Comparison of ENCODE assay signal across 8 mouse cellular contexts in genomic region chr8:90854671-90855161, GRCm38 (mm10). TPM values are rescaled to one million over a fixed set of nuclear protein-coding genes. Genes with fewer than 3 reads are reported as not detected.
A peak's percentile ranks its signal among the peaks of the same experiment; 100 is the strongest.
DNase-seq lines count a peak whose midpoint lies in the region; ATAC-seq lines count a peak whose summit lies in the region.

No protein-coding gene starts in this region.

- H3K9me3 ChIP-seq in embryonic facial prominence, embryonic 15.5 days (replicated peaks): no peaks in the 10 kb centered on the region
- no peaks in the 10 kb centered on the region for H3K9me3 ChIP-seq in hindbrain, embryonic 12.5 days (replicated peaks)
- no peaks in the 10 kb centered on the region for H3K9me3 ChIP-seq in lung, embryonic 16.5 days (ENCODE audit: control insufficient read depth, low read length)
- H3K9me3 ChIP-seq in stomach, embryonic 15.5 days: no peaks in the 10 kb centered on the region

- peak; percentile 83 for ATAC-seq in embryonic facial prominence, embryonic 15.5 days (ENCODE audit: insufficient number of reproducible peaks, low FRiP score, low TSS enrichment, low read depth)
- ATAC-seq in hindbrain, embryonic 12.5 days (ENCODE audit: low FRiP score): peak; percentile 85
- ATAC-seq in lung, embryonic 16.5 days (ENCODE audit: low read depth): peak; percentile 91
- ATAC-seq in stomach, embryonic 15.5 days (ENCODE audit: insufficient read depth, low FRiP score, low read depth): peak; percentile 64

- H3K36me3 ChIP-seq in embryonic facial prominence, embryonic 15.5 days: no peaks in the 10 kb centered on the region
- no peaks in the 10 kb centered on the region for H3K36me3 ChIP-seq in hindbrain, embryonic 12.5 days
- H3K36me3 ChIP-seq in lung, embryonic 16.5 days (ENCODE audit: control insufficient read depth, insufficient read depth, low read length): no peaks in the 10 kb centered on the region
- H3K36me3 ChIP-seq in stomach, embryonic 15.5 days: no peaks in the 10 kb centered on the region

- peak overlapping the region; percentile 86 for H3K27ac ChIP-seq in embryonic facial prominence, embryonic 15.5 days (replicated peaks)
- peak overlapping the region; percentile 73 for H3K27ac ChIP-seq in hindbrain, embryonic 12.5 days
- peak overlapping the region; percentile 2; the same call in 1 of the 2 replicates for H3K27ac ChIP-seq in lung, embryonic 16.5 days (ENCODE audit: low read length)
- peak overlapping the region; percentile 65 for H3K27ac ChIP-seq in stomach, embryonic 15.5 days

- H3K4me2 ChIP-seq in embryonic facial prominence, embryonic 15.5 days (replicated peaks): peak overlapping the region; percentile 19
- H3K4me2 ChIP-seq in hindbrain, embryonic 12.5 days (replicated peaks): peak overlapping the region; percentile 31
- peak overlapping the region; percentile 17 for H3K4me2 ChIP-seq in lung, embryonic 16.5 days (ENCODE audit: low read depth, low read length)
- H3K4me2 ChIP-seq in stomach, embryonic 15.5 days: peak overlapping the region; percentile 31

- peaks cover 31% of the 10 kb centered on the region for H3K4me1 ChIP-seq in embryonic facial prominence, embryonic 15.5 days
- H3K4me1 ChIP-seq in hindbrain, embryonic 12.5 days: peaks cover 29% of the 10 kb centered on the region
- H3K4me1 ChIP-seq in lung, embryonic 16.5 days (replicated peaks; ENCODE audit: control insufficient read depth, insufficient read depth, low read length): peaks cover 10% of the 10 kb centered on the region
- peaks cover 20% of the 10 kb centered on the region for H3K4me1 ChIP-seq in stomach, embryonic 15.5 days

- H3K4me3 ChIP-seq in embryonic facial prominence, embryonic 15.5 days (replicated peaks): no peak overlapping the region
- no peak overlapping the region for H3K4me3 ChIP-seq in hindbrain, embryonic 12.5 days
- no peak overlapping the region for H3K4me3 ChIP-seq in lung, embryonic 16.5 days (ENCODE audit: low read length)
- H3K4me3 ChIP-seq in stomach, embryonic 15.5 days (replicated peaks): no peak overlapping the region

- WGBS in embryonic facial prominence, embryonic 15.5 days: 9% methylated on average over 10 of the region's 10 CpGs
- WGBS in hindbrain, embryonic 12.5 days: 14% methylated on average over 10 of the region's 10 CpGs
- WGBS in lung, embryonic 16.5 days: 10% methylated on average over 10 of the region's 10 CpGs
- WGBS in stomach, embryonic 15.5 days: 13% methylated on average over 10 of the region's 10 CpGs

- DNase-seq in gastrocnemius, postnatal 10 days: peak; percentile 21
- DNase-seq in gastrocnemius, adult 8-10 months (ENCODE audit: low spot score in 2 of 2): no peak
- no peak for DNase-seq in kidney, adult 8-10 months
- no peak for DNase-seq in cerebellum, postnatal 36 days

- H3K9ac ChIP-seq in embryonic facial prominence, embryonic 15.5 days: no peak overlapping the region
- H3K9ac ChIP-seq in hindbrain, embryonic 12.5 days: no peak overlapping the region
- H3K9ac ChIP-seq in lung, embryonic 16.5 days (ENCODE audit: low read length): no peak overlapping the region
- no peak overlapping the region for H3K9ac ChIP-seq in stomach, embryonic 15.5 days

- H3K27me3 ChIP-seq in embryonic facial prominence, embryonic 15.5 days: no peaks in the 10 kb centered on the region
- no peaks in the 10 kb centered on the region for H3K27me3 ChIP-seq in hindbrain, embryonic 12.5 days
- no peaks in the 10 kb centered on the region for H3K27me3 ChIP-seq in lung, embryonic 16.5 days (ENCODE audit: control insufficient read depth, insufficient read depth, low read depth, low read length)
- no peaks in the 10 kb centered on the region for H3K27me3 ChIP-seq in stomach, embryonic 15.5 days (replicated peaks)

RNA-seq across cellular contexts. Expression of gene Chd9, which starts 26.6 kb away (rescaled TPM):
- total RNA-seq in gastrocnemius, postnatal 10 days (2021): 10 to 100 TPM; 42.6 to 51.8 TPM
- 10 to 100 TPM; 23.6 to 35.7 (median 27.6) TPM for total RNA-seq in gastrocnemius, adult 8-10 months (2022)
- polyA plus RNA-seq in embryonic facial prominence, embryonic 15.5 days (2015; fragmentation: Nextera tagmentation; extraction: Ambion mirVana): 139 and 146 TPM in 2 replicates
- polyA plus RNA-seq in hindbrain, embryonic 12.5 days (2016; fragmentation: Nextera tagmentation; extraction: Ambion mirVana): 83.7 and 88.1 TPM in 2 replicates
- 95.9 and 116 TPM in 2 replicates for polyA plus RNA-seq in lung, embryonic 16.5 days (2015; fragmentation: Nextera tagmentation; extraction: Ambion mirVana)
- 185 and 189 TPM in 2 replicates for polyA plus RNA-seq in stomach, embryonic 15.5 days (2015; fragmentation: Nextera tagmentation; extraction: Ambion mirVana)

RNA-seq across cellular contexts. Expression of gene Gm19935, which starts 37.5 kb away (rescaled TPM):
- total RNA-seq in gastrocnemius, postnatal 10 days (2021): not detected
- not detected for total RNA-seq in gastrocnemius, adult 8-10 months (2022)
- polyA plus RNA-seq in embryonic facial prominence, embryonic 15.5 days (2015; fragmentation: Nextera tagmentation; extraction: Ambion mirVana): 4.8 and 6.7 TPM in 2 replicates
- polyA plus RNA-seq in hindbrain, embryonic 12.5 days (2016; fragmentation: Nextera tagmentation; extraction: Ambion mirVana): 0.96 and 1.5 TPM in 2 replicates
- 1.4 and 1.8 TPM in 2 replicates for polyA plus RNA-seq in lung, embryonic 16.5 days (2015; fragmentation: Nextera tagmentation; extraction: Ambion mirVana)
- not detected in 2 replicates for polyA plus RNA-seq in stomach, embryonic 15.5 days (2015; fragmentation: Nextera tagmentation; extraction: Ambion mirVana)

Comparison
In these comparisons a context has a peak if more than half of its experiments do, and no peak if none do; other contexts are left out.
1. H3K27ac ChIP-seq: peak in every context shown above with its lines; median percentile 86 in embryonic facial prominence, embryonic 15.5 days; 73 in hindbrain, embryonic 12.5 days; 65 in stomach, embryonic 15.5 days; 2 in lung, embryonic 16.5 days.